Mouse (Mus musculus) C2C12 (cell line): ENCODE data around the gene Pdss2. TPM values are rescaled to one million over a fixed set of nuclear protein-coding genes. Genes with fewer than 3 reads are reported as not detected.

ENCODE experiments used
- H3K27me3 ChIP-seq: one replicate; pipeline ENCODE4 v1.6.1; 2011; ENCODE audit not compliant: control insufficient read depth, insufficient read depth, insufficient read length
- H3K36me3 ChIP-seq: one replicate; pipeline ENCODE4 v1.6.1; 2011; ENCODE audit not compliant: control insufficient read depth, insufficient read depth
- H3K4me3 ChIP-seq: one replicate; pipeline ENCODE4 v1.5.1; 2011; ENCODE audit warnings: mild to moderate bottlenecking, control low read depth; ENCODE audit not compliant: poor library complexity, insufficient read depth, severe bottlenecking
- H3K79me2 ChIP-seq: one replicate; pipeline ENCODE4 v1.6.1; 2011; ENCODE audit not compliant: control insufficient read depth, insufficient read depth
- H3K79me3 ChIP-seq: one replicate; pipeline ENCODE4 v1.6.1; 2011; ENCODE audit warnings: low read depth, control low read depth
- H3ac ChIP-seq: one replicate; pipeline ENCODE3; 2011; ENCODE audit warnings: low read depth; ENCODE audit not compliant: control insufficient read depth, insufficient read length
- CEBPB ChIP-seq: IDR thresholded peaks from one replicate; pipeline ENCODE4 v1.6.1; 2011; ENCODE audit warnings: low read depth, mild to moderate bottlenecking, control low read depth, moderate library complexity
- CTCF ChIP-seq: IDR thresholded peaks from one replicate; pipeline ENCODE4 v1.5.1; 2011; ENCODE audit not compliant: control insufficient read depth, insufficient read depth, insufficient read length
- FOSL1 ChIP-seq: IDR thresholded peaks from one replicate; pipeline ENCODE4 v1.8.0; 2011; ENCODE audit warnings: mild to moderate bottlenecking, low read length; ENCODE audit not compliant: poor library complexity, insufficient read depth, severe bottlenecking
- MAX ChIP-seq: IDR thresholded peaks from one replicate; pipeline ENCODE4 v1.6.1; 2011; ENCODE audit warnings: mild to moderate bottlenecking, control low read depth
- MYOD1 ChIP-seq: IDR thresholded peaks from one replicate; pipeline ENCODE4 v1.6.1; 2011; ENCODE audit warnings: low read depth; ENCODE audit not compliant: control insufficient read depth, insufficient read length
- MYOG ChIP-seq: IDR thresholded peaks from one replicate; pipeline ENCODE4 v1.6.1; 2011; ENCODE audit not compliant: control insufficient read depth, insufficient read length; ENCODE audit errors: extremely low read depth
- USF1 ChIP-seq: IDR thresholded peaks from one replicate; pipeline ENCODE4 v1.6.1; 2011; ENCODE audit warnings: low read depth, mild to moderate bottlenecking, control low read depth, moderate library complexity
- polyA plus RNA-seq: library from polyadenylated mRNA; unstranded; fragments of >200 nt; fragmentation: generic; extraction: Trizol; gene quantifications from one replicate; pipeline ENCODE4 v1.2.1, GENCODE M21; 2012; ENCODE audit warnings: missing spikeins

Pdss2 gene
- polyA plus RNA-seq, 1 experiment: 7.5 TPM

DNA sequence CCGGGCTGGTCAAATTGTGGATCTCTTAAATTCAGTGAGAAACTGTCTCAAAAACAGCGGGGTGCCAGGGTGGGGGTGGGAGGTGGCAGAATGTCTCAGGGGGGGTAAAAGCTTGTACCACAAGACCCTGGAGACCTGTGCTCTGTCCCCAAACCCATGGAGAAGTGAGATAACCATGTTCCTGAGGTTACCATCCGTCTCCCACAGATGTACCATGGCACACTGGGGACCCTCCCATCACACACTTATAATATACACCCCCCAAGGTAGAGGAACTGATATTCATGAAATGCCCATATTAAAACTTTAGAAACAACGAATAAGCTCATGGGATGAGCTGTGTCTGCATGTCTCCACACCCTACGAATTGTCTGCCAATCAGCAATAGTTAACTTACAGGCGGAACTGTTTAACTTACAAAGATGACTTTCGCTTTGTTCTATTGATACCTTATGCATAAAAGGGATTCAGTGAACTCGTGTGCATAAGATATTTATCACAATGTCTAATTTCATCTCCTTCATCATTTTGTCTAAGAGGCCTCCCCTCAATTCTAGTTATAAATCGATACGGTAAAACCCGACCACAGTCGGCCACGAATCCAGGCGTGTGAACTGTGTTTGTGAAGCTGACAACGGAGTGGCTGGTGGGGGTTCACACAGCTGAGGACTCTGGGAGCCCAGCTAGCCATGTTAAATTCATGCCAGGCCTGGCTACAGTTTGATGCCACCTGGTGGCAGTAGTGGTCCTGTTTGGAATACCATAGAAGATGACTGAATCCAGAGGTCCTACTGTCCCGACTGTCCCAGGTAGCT lies 230.8 kb downstream of the Pdss2 start:
- no peaks in the 10 kb centered on the region for H3K36me3 ChIP-seq
- H3K27me3 ChIP-seq: no peaks in the 10 kb centered on the region
- H3K79me2 ChIP-seq: no peaks in the 10 kb centered on the region
- H3K4me3 ChIP-seq: peak overlapping the region; percentile 15
- no peaks in the 10 kb centered on the region for H3K79me3 ChIP-seq
- peak overlapping the region; percentile 50 for H3ac ChIP-seq
- TF ChIP-seq MAX (peak; percentile 60), MYOG (no peak), CTCF (peak; percentile 48)

GRCm38 (mm10) chr10:43452663-43452996 lies 231.3 kb downstream of the Pdss2 start:
- H3ac ChIP-seq: peak overlapping the region; percentile 18
- no peaks in the 10 kb centered on the region for H3K36me3 ChIP-seq
- H3K4me3 ChIP-seq: peak overlapping the region; percentile 15
- H3K79me2 ChIP-seq: no peaks in the 10 kb centered on the region
- no peak for TF ChIP-seq MYOG
- no peak for TF ChIP-seq CEBPB
- no peaks in the 10 kb centered on the region for H3K27me3 ChIP-seq
- H3K79me3 ChIP-seq: no peaks in the 10 kb centered on the region

DNA sequence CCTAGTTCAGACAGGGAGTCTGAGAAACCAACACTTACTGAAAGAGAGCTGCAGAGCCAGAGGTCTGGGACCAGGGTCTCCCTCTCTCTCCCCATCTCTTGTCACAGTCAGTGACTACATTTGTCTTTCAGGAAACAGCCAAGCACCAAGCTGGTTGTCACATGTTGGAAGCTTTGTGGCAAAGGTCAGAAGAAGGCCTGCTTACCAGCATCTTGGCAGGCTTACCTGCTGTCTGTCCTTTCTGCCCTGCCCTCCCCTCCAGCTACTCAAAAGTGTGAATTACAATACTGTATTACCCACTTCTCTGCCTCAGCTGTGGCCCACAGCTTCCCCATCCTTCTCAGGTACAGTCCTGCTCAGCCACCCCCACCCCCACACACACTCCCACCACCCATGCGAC lies 232.9 kb downstream of the Pdss2 start:
- Histone ChIP-seq H3K36me3 (no peaks in the 10 kb centered on the region), H3K27me3 (no peaks in the 10 kb centered on the region), H3K79me3 (no peaks in the 10 kb centered on the region), H3K4me3 (no peak overlapping the region), H3K79me2 (no peaks in the 10 kb centered on the region), H3ac (no peak overlapping the region)
- no peak for TF ChIP-seq CTCF

GRCm38 (mm10) chr10:43454671-43455070 lies 233.4 kb downstream of the Pdss2 start:
- TF ChIP-seq CEBPB: no peak
- no peak for TF ChIP-seq MYOD1
- no peak for TF ChIP-seq USF1
- TF ChIP-seq FOSL1: no peak
- TF ChIP-seq MYOG: no peak
- TF ChIP-seq MAX: no peak
- no peak for TF ChIP-seq CTCF
- no peak overlapping the region for H3ac ChIP-seq
- H3K79me3 ChIP-seq: no peaks in the 10 kb centered on the region
- H3K79me2 ChIP-seq: no peaks in the 10 kb centered on the region
- no peaks in the 10 kb centered on the region for H3K36me3 ChIP-seq
- H3K27me3 ChIP-seq: no peaks in the 10 kb centered on the region
- no peak overlapping the region for H3K4me3 ChIP-seq

GRCm38 (mm10) chr10:43462821-43463220 lies 241.5 kb downstream of the Pdss2 start:
- Histone ChIP-seq H3K79me2 (no peaks in the 10 kb centered on the region), H3K36me3 (no peaks in the 10 kb centered on the region), H3K79me3 (no peaks in the 10 kb centered on the region), H3ac (no peak overlapping the region), H3K27me3 (no peaks in the 10 kb centered on the region), H3K4me3 (no peak overlapping the region)
- TF ChIP-seq CEBPB (no peak), CTCF (no peak), FOSL1 (no peak), MYOG (no peak), USF1 (no peak), MAX (no peak)

DNA sequence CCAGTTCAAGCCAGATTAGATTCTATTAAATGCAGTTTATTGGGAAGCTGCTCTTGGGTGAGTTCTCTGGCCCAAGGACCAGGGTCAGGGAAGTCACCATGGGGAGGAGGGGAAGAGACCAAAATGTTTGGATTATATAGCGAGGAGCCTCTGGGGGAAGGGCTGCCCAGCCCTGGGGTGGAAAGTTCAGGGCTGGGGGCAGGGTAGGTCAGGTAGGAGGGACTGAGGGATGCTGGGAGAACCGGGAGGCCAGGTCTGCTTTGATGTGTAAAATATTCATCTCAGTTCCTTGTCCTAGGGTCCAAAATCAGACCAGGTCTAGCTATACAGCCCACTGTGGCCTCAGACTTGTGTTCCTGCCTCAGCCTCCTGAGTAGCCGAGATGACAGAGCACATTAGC lies 241.9 kb downstream of the Pdss2 start:
- Histone ChIP-seq H3K79me3 (no peaks in the 10 kb centered on the region), H3K36me3 (no peaks in the 10 kb centered on the region), H3K4me3 (no peak overlapping the region), H3ac (no peak overlapping the region), H3K79me2 (no peaks in the 10 kb centered on the region), H3K27me3 (no peaks in the 10 kb centered on the region)
- TF ChIP-seq MYOD1 (no peak), CEBPB (no peak), MAX (no peak), USF1 (no peak), CTCF (no peak), FOSL1 (no peak), MYOG (no peak)
